Mouse (Mus musculus) hindbrain, embryonic 10.5 days (tissue): ENCODE results near the gene Atp9a. TPM values are rescaled to one million over a fixed set of nuclear protein-coding genes. Genes with fewer than 3 reads are reported as not detected.

ENCODE experiments used
- DNase-seq: peaks from one replicate; pipeline ENCODE4 v3.0.0-alpha.2; 2017; ENCODE audit warnings: low spot score
- H3K27ac ChIP-seq: fragments of 300-500 bp; sonication (generic); 2 replicates; pipeline ENCODE4 v1.5.1; 2016; ENCODE audit warnings: mild to moderate bottlenecking, moderate library complexity
- H3K27me3 ChIP-seq: fragments of 300-500 bp; sonication (generic); 2 replicates; pipeline ENCODE4 v1.6.1; 2016; ENCODE audit warnings: mild to moderate bottlenecking; ENCODE audit not compliant: poor library complexity, insufficient read depth, severe bottlenecking
- H3K36me3 ChIP-seq: fragments of 300-500 bp; sonication (generic); 2 replicates; pipeline ENCODE4 v1.6.1; 2016; ENCODE audit warnings: mild to moderate bottlenecking, moderate library complexity
- H3K4me1 ChIP-seq: fragments of 300-500 bp; sonication (generic); replicated peaks from 2 replicates; pipeline ENCODE4 v1.6.1; 2016; ENCODE audit warnings: mild to moderate bottlenecking
- H3K4me3 ChIP-seq: fragments of 300-500 bp; sonication (generic); 2 replicates; pipeline ENCODE4 v1.5.1; 2016; ENCODE audit warnings: mild to moderate bottlenecking, moderate library complexity
- H3K9me3 ChIP-seq: fragments of 300-500 bp; sonication (generic); 2 replicates; pipeline ENCODE4 v1.6.1; 2016; ENCODE audit warnings: mild to moderate bottlenecking, moderate library complexity
- WGBS: fragments of 180-500 bp; shearing (Covaris S2); methylation state at CpG from one replicate; pipeline ENCODE4 v1.1.7; 2016; 5-methylcytosine and 5-hydroxymethylcytosine counted together
- polyA plus RNA-seq: library from polyadenylated mRNA; unstranded; fragments of >200 nt; fragmentation: Nextera tagmentation; extraction: Ambion mirVana; gene quantifications from 2 replicates; pipeline ENCODE4 v1.2.1, GENCODE M21; 2016

Atp9a gene
- polyA plus RNA-seq, 1 experiment from 2014 or later, result 20.1 TPM

DNA sequence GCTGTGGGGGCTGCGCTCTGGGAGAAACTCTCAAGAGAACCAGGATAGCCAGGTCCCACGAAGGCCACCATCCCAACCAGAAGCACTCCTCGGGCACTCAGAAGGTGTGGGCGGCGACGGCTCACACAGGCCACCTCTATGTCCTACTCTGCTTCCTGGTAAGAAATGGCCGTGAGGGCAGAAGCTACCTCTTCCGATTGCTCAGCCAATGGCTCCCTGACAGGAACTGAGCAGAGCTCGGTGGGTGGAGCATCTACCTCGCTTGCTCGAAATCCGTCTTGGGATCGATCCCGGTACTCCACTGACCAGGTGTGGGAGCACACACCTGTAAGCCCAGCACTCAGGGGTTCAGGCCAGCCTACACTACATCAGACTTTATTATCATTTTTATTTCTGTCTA lies 72.0 kb downstream of the Atp9a start:
- no peak overlapping the region for H3K4me3 ChIP-seq
- no peak overlapping the region for H3K27ac ChIP-seq
- no peaks in the 10 kb centered on the region for H3K4me1 ChIP-seq
- H3K36me3 ChIP-seq, result peaks cover 47% of the 10 kb centered on the region
- no peak for DNase-seq
- WGBS, result 84% methylated on average over 14 of the region's 14 CpGs
- peaks cover 5% of the 10 kb centered on the region; the same call in 1 of the 2 replicates for H3K9me3 ChIP-seq
- H3K27me3 ChIP-seq, result no peaks in the 10 kb centered on the region

DNA sequence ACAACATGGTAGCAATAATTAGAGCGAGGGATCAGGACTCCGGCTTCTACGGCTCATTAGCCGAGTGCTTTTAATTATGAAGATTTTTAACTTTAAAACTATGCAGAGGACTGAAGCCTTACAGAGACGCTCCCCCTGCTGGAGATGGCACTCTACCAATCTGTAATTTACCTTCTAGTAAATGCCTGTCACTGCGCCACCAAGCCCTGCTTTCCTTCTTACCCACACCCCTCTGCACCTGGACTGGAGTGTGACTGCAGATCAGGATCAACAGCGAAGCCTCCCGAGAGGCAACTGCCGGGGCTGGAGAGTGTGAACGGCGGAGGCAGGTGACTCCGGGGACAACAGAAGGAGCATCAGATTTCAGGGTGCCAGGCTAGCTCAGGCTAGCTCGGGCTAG lies 72.4 kb downstream of the Atp9a start:
- Histone ChIP-seq H3K4me1 (no peaks in the 10 kb centered on the region), H3K27me3 (no peaks in the 10 kb centered on the region), H3K36me3 (peaks cover 42% of the 10 kb centered on the region), H3K4me3 (no peak overlapping the region), H3K27ac (no peak overlapping the region), H3K9me3 (peaks cover 5% of the 10 kb centered on the region; the same call in 1 of the 2 replicates)
- WGBS, result 69% methylated on average over 13 of the region's 13 CpGs
- no peak for DNase-seq

DNA sequence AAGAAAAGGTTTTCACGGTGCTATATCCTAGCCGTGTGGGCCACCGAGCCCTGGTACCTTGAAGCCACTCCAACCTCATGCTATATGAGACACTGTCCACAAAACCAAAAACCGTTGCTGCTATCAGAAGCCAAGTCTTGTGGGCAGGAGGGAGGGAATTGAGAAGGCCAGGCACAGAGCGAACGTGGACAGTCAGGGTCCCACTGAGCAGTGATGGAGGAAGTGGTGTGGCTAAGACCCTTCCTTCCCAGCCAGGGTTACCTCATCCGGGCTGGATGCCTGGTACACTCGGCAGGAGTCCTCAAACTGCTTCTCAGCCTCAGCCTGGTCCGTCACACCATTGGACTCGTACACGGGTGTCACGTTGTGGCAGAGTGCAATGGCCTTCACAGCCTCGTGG lies 74.5 kb downstream of the Atp9a start:
- no peaks in the 10 kb centered on the region for H3K4me1 ChIP-seq
- no peak for DNase-seq
- H3K27ac ChIP-seq, result no peak overlapping the region
- H3K4me3 ChIP-seq, result no peak overlapping the region
- no peaks in the 10 kb centered on the region for H3K27me3 ChIP-seq
- no peaks in the 10 kb centered on the region for H3K9me3 ChIP-seq
- peaks cover 26% of the 10 kb centered on the region for H3K36me3 ChIP-seq
- 83% methylated on average over 13 of the region's 13 CpGs for WGBS

DNA sequence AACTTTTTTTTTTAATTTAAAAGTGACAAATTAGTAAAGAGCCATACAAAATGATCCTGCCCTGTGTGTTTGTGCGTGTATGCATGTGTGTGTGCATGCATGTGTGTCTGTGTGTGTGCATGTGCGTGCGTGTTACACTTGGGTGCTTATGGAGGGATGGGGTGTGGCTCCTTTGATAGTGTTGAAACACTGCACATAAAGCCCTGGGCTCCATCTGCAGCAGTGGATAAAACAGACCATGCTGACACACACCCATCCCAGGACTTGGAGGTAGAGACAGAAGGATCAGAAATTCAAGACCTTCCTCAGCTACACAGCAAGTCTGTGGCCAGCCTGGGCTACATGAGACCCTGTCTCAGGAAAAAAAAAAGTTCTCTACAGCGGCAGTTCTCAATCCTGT lies 76.5 kb downstream of the Atp9a start:
- H3K27ac ChIP-seq, result no peak overlapping the region
- no peaks in the 10 kb centered on the region for H3K27me3 ChIP-seq
- H3K9me3 ChIP-seq, result no peaks in the 10 kb centered on the region
- WGBS, result 93% methylated on average over 4 of the region's 4 CpGs
- H3K36me3 ChIP-seq, result peaks cover 20% of the 10 kb centered on the region
- H3K4me1 ChIP-seq, result no peaks in the 10 kb centered on the region
- no peak overlapping the region for H3K4me3 ChIP-seq
- no peak for DNase-seq

DNA sequence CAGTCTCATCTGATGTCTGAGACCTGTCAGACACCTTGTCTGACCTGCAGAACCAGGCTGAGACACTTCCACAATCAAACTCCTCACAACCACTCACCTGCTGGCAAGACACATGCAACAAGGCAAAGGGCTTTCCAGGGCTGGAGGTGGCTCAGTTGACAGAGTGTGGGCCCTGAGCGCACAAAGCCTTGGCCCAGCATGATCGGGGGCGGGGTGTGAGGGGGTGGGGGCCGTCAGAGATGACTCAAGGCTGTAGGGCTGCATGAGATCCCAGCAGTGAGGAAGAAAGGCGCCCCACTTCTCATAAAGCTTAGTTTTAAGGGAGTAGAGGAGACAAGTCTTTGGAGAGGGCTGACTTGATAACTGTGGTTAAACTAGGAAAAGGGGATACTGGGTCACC lies 78.5 kb downstream of the Atp9a start:
- Histone ChIP-seq H3K4me3 (no peak overlapping the region), H3K27ac (no peak overlapping the region), H3K9me3 (no peaks in the 10 kb centered on the region), H3K36me3 (peaks cover 23% of the 10 kb centered on the region), H3K4me1 (no peaks in the 10 kb centered on the region; the same call in 1 of the 2 replicates), H3K27me3 (no peaks in the 10 kb centered on the region)
- no peak for DNase-seq
- WGBS, result 61% methylated on average over 5 of the region's 5 CpGs

DNA sequence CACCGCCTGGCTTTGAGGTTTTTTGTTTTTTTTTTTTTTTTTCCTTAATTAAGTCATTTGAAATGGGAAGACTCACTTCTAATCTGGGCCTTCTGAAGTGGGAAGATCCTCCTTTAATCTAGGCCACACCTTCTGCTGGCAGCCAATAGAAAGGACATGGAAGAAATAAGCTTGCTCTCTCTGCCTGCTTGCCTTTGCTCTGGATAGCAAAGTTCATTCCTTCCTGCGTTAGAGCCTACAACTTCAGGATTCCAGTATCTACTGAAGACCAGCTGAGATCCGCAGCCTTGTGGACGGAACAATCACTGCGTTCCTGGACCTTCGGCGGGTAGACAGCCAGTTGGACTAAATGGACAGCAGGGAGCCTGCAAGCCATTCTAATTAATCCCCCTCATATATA lies 79.0 kb downstream of the Atp9a start:
- Histone ChIP-seq H3K4me1 (no peaks in the 10 kb centered on the region; the same call in 1 of the 2 replicates), H3K4me3 (no peak overlapping the region), H3K27ac (no peak overlapping the region), H3K9me3 (no peaks in the 10 kb centered on the region), H3K27me3 (no peaks in the 10 kb centered on the region), H3K36me3 (peaks cover 23% of the 10 kb centered on the region)
- 84% methylated on average over 7 of the region's 7 CpGs for WGBS
- DNase-seq, result no peak

DNA sequence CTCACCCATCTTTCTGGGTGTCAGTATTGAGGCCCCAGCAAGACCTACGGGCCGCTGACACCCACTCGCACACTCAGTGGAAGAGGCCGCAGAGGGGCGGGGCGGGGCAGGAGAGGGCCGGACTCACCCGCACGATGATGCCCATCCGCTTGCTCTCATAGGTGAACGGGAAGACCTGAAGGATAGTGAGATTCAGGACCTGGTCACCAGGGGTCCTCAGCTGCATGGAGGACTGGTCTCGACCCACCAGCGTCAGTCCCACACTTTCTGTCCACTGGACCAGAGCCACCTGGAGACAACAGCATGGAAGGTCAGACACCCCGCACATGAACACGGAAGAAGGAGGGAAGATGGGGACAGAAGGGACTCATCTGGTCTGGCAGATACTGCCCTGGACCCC lies 80.4 kb downstream of the Atp9a start:
- WGBS, result 59% methylated on average over 15 of the region's 15 CpGs
- no peaks in the 10 kb centered on the region for H3K27me3 ChIP-seq
- DNase-seq, result no peak
- H3K4me3 ChIP-seq, result no peak overlapping the region
- no peaks in the 10 kb centered on the region for H3K9me3 ChIP-seq
- H3K4me1 ChIP-seq, result peaks cover 3% of the 10 kb centered on the region
- peaks cover 16% of the 10 kb centered on the region; the same call in 1 of the 2 replicates for H3K36me3 ChIP-seq
- H3K27ac ChIP-seq, result no peak overlapping the region

DNA sequence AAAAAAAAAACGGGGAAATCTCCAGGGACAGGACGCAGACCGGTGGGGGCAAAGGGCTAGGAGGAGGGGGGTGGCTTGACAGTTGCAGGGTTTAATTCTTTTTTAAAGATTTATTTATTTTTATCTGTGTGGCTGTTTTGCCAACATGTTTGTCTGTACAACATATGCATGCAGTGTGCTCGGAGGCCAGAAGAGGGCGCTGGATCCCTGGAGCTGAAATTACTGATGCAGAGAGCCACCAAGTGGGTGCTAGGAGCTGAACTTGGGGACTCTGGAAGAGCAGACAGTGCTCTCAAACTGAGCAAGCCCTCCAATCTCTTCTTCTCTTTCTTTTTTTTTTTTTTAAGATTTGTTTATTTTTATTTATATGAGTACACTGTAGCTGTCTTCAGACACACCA lies 81.9 kb downstream of the Atp9a start:
- whole genome bisulfite sequencing, result 53% methylated on average over 5 of the region's 5 CpGs
- Histone ChIP-seq H3K27ac (no peak overlapping the region), H3K4me3 (no peak overlapping the region), H3K27me3 (no peaks in the 10 kb centered on the region), H3K9me3 (no peaks in the 10 kb centered on the region), H3K36me3 (peaks cover 16% of the 10 kb centered on the region; the same call in 1 of the 2 replicates), H3K4me1 (peaks cover 7% of the 10 kb centered on the region)
- DNase-seq, result no peak

DNA sequence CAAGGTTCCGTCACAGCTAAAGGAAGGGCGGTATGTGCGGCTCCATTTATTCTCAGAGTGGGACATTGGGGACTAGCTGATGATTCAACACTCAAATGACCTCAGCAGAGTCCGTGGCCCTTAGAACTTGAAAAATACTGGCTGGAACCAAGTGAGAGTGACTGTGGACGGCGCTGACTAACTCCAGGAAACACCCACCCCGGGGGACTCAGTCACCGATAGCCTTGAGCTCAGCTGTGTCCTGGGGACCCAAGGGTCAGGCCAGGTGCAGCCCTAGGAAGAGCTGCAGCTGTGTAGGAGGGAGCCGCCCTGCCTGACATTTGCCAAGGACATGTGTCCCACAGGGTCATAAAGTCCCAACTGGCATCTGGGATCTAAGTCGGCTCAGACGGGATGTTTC lies 83.7 kb downstream of the Atp9a start:
- H3K27ac ChIP-seq, result no peak overlapping the region
- H3K36me3 ChIP-seq, result peaks cover 15% of the 10 kb centered on the region

DNA sequence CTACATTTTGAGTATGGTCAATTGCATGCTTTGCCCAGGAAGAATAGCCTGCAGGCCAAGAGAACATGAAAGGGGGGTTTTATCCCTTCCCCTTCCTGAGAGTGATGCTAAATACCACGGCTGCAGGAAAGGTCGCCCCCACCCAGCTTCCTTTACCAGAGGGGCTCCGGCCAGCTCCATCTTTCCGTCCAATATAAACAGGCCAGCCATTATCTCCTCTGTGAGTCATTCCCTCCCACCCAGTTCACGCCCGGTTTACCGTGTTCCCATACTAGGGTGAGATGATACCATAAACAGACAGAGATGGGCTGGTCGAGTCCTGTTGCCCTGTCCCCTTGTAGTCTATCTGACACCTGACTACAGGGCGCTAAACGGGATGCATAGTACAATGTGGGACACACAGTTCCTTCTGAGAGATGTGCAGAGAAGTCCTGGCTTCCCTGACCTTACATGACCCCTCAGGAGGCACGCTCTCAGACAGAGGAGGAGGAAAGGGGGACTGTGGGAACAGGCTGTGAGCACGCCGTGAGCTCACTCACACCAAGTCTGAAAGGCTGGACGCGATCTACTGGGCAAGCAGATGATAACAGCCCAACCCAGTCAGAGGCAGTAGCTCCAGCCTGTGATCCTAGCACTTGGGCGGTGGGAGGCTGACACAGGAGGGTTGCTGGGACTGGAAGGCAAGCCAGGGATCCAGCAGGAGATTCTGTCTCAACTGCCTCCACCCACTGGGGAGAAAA lies 85.5 kb downstream of the Atp9a start:
- Histone ChIP-seq H3K27ac (no peak overlapping the region), H3K4me1 (peaks cover 17% of the 10 kb centered on the region), H3K9me3 (no peaks in the 10 kb centered on the region), H3K36me3 (peaks cover 28% of the 10 kb centered on the region), H3K4me3 (no peak overlapping the region), H3K27me3 (no peaks in the 10 kb centered on the region; the same call in 1 of the 2 replicates)
- DNase-seq, result no peak
- WGBS, result 73% methylated on average over 16 of the region's 16 CpGs

More for the DNA sequence above, 83.7 kb downstream of the Atp9a start:
- no peaks in the 10 kb centered on the region for H3K27me3 ChIP-seq
- H3K9me3 ChIP-seq, result no peaks in the 10 kb centered on the region
- H3K4me3 ChIP-seq, result no peak overlapping the region
- no peak for DNase-seq
- 84% methylated on average over 11 of the region's 11 CpGs for WGBS
- H3K4me1 ChIP-seq, result peaks cover 17% of the 10 kb centered on the region

DNA sequence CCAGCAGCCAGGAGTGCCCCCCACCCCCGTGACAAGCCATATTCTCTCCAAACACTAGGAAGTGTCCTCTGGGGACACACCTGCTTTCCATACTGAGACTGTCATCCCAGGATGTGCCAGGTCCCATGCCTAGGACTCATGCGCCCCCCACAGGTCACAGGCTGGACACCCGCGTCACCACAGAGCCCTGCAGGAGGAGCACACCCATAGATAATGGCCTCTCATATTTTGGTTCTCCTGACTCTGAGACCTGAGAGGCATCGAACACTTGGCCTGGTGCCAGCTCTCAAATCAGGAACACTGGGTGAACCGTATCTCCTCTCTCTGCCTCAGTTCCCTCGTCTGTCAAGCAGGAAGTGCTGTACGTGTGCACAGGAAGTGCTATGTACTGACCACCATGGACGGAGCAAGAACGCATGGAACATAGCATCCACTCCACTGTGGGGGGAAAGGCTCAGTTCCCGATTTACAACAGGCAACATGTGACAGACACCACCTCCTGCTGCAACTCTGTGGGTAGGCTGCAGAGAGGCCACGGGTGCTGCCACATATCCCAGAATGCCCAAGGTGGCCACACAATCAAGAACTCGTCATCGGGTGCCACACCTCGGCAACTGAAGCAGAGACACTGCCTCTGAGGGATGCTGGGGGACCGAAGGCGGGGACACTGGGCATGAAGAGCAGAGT lies 87.1 kb downstream of the Atp9a start:
- WGBS, result 77% methylated on average over 17 of the region's 17 CpGs
- H3K4me1 ChIP-seq, result peaks cover 24% of the 10 kb centered on the region
- no peaks in the 10 kb centered on the region for H3K9me3 ChIP-seq
- no peaks in the 10 kb centered on the region; the same call in 1 of the 2 replicates for H3K27me3 ChIP-seq
- H3K36me3 ChIP-seq, result peaks cover 21% of the 10 kb centered on the region
- DNase-seq, result no peak
- peak overlapping the region; percentile 53; the same call in 1 of the 2 replicates for H3K27ac ChIP-seq
- no peak overlapping the region for H3K4me3 ChIP-seq

DNA sequence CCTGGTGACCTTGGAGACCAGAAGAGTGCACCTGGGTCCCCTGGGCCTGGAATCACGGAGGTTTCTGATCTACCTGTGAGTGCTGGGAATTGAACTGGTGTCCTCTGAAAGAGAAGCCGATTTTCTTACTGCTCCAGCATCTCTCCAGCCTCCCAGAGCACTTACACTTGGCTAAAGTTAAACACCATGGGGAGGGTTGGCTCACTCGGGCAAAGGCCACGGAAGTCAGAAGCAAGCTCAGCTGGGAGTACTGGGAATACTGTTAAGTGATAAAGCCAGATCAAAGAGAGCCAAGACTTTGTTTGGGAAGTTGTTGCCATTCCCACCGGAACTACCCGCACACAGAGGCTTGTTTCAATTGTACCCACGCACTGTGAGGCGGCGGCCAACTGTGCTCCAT lies 87.7 kb downstream of the Atp9a start:
- Histone ChIP-seq H3K9me3 (no peaks in the 10 kb centered on the region), H3K27me3 (no peaks in the 10 kb centered on the region; the same call in 1 of the 2 replicates), H3K4me1 (peaks cover 24% of the 10 kb centered on the region), H3K36me3 (peaks cover 25% of the 10 kb centered on the region), H3K4me3 (no peak overlapping the region), H3K27ac (peak overlapping the region; percentile 53; the same call in 1 of the 2 replicates)
- 63% methylated on average over 9 of the region's 9 CpGs for WGBS
- no peak for DNase-seq

DNA sequence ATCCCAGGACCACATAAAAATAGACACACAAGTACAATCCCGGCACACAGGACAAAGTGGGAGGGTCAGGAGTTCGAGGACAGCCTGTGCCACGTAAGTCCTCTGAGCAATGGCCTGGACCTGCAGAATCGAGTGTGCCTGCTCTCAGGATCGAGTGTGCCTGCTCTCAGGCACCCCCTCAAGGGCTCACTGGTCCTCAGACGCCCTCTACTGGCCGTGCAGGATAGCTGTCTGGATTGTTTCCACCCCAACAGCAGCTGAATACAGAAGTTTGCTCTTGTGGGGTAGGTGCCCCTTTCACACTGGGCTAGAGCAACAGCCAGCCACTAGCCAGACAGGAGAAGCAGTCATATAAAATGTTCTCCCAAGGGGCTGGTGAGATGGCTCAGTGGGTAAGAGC lies 90.5 kb downstream of the Atp9a start:
- H3K27me3 ChIP-seq, result no peaks in the 10 kb centered on the region; the same call in 1 of the 2 replicates
- DNase-seq, result no peak
- peaks cover 50% of the 10 kb centered on the region for H3K36me3 ChIP-seq
- no peaks in the 10 kb centered on the region for H3K9me3 ChIP-seq
- H3K27ac ChIP-seq, result no peak overlapping the region
- no peak overlapping the region for H3K4me3 ChIP-seq
- WGBS, result 56% methylated on average over 7 of the region's 7 CpGs
- H3K4me1 ChIP-seq, result peaks cover 27% of the 10 kb centered on the region
